21 mouse cellular contexts compared by ENCODE assay signal in genomic region chr4:100124935-100125334, GRCm38 (mm10). TPM values are rescaled to one million over a fixed set of nuclear protein-coding genes. Genes with fewer than 3 reads are reported as not detected.
DNase-seq lines count a peak whose midpoint lies in the region; ATAC-seq and TF ChIP-seq lines count a peak whose summit lies in the region.
"Had no signal": no experiment of that assay in that cellular context is flagged by ENCODE, and none has a peak within 500 bp of the region (broad histone marks: within the 10 kb centered on the region; RNA-seq: fewer than 3 reads in every experiment).

No protein-coding gene starts in this region.

- no peak for TF ChIP-seq EP300 in stomach, postnatal 0 days (optimal IDR thresholded peaks at IDR 0.05)

- H3K4me2 ChIP-seq in stomach, embryonic 14.5 days (replicated peaks; ENCODE audit: low read depth, low read length), result no peak overlapping the region
- H3K4me2 ChIP-seq in stomach, postnatal 0 days (replicated peaks; ENCODE audit: low read depth), result no peak overlapping the region
- no peak overlapping the region for H3K4me2 ChIP-seq in midbrain, postnatal 0 days (ENCODE audit: low read depth, low read length, poor library complexity, severe bottlenecking)
- H3K4me2 ChIP-seq: embryonic facial prominence, embryonic 12.5 days; heart, embryonic 13.5 days; hindbrain, embryonic 13.5 days had no signal

- H3K9me3 ChIP-seq in stomach, embryonic 14.5 days (ENCODE audit: control insufficient read depth, low read depth, low read length), result no peaks in the 10 kb centered on the region
- no peaks in the 10 kb centered on the region for H3K9me3 ChIP-seq in stomach, postnatal 0 days (ENCODE audit: control insufficient read depth, low read length)
- no peaks in the 10 kb centered on the region for H3K9me3 ChIP-seq in midbrain, postnatal 0 days (ENCODE audit: low read length)
- H3K9me3 ChIP-seq: embryonic facial prominence, embryonic 12.5 days; heart, embryonic 13.5 days; hindbrain, embryonic 13.5 days had no signal

- peaks cover 15% of the 10 kb centered on the region for H3K4me1 ChIP-seq in stomach, embryonic 14.5 days (ENCODE audit: control insufficient read depth, insufficient read depth, low read length)
- H3K4me1 ChIP-seq in stomach, postnatal 0 days (replicated peaks; ENCODE audit: control insufficient read depth, insufficient read depth), result peaks cover 2% of the 10 kb centered on the region; the same call in 1 of the 2 replicates
- H3K4me1 ChIP-seq in midbrain, postnatal 0 days (ENCODE audit: insufficient read depth, low read length), result no peaks in the 10 kb centered on the region

- no peak overlapping the region for H3K4me3 ChIP-seq in stomach, embryonic 14.5 days (ENCODE audit: low read depth, low read length)
- H3K4me3 ChIP-seq in stomach, postnatal 0 days (ENCODE audit: low read depth, low read length), result no peak overlapping the region
- H3K4me3 ChIP-seq in midbrain, postnatal 0 days (ENCODE audit: low read depth, low read length), result no peak overlapping the region
- H3K4me3 ChIP-seq: embryonic facial prominence, embryonic 12.5 days; heart, embryonic 13.5 days; hindbrain, embryonic 13.5 days had no signal

- H3K27me3 ChIP-seq in stomach, embryonic 14.5 days (ENCODE audit: control insufficient read depth, insufficient read depth, low read length), result no peaks in the 10 kb centered on the region
- no peaks in the 10 kb centered on the region for H3K27me3 ChIP-seq in stomach, postnatal 0 days (ENCODE audit: control insufficient read depth, insufficient read depth, low read length)
- H3K27me3 ChIP-seq in midbrain, postnatal 0 days (ENCODE audit: insufficient read depth, low read length), result no peaks in the 10 kb centered on the region
- H3K27me3 ChIP-seq: embryonic facial prominence, embryonic 12.5 days; heart, embryonic 13.5 days; hindbrain, embryonic 13.5 days; Patski had no signal

- no peak overlapping the region for H3K9ac ChIP-seq in stomach, embryonic 14.5 days (replicated peaks; ENCODE audit: low read depth, low read length)
- no peak overlapping the region for H3K9ac ChIP-seq in stomach, postnatal 0 days (ENCODE audit: low read length)
- no peak overlapping the region for H3K9ac ChIP-seq in midbrain, postnatal 0 days (replicated peaks; ENCODE audit: low read length, poor library complexity, severe bottlenecking)
- H3K9ac ChIP-seq: embryonic facial prominence, embryonic 12.5 days; heart, embryonic 13.5 days; hindbrain, embryonic 13.5 days had no signal

- no peak for TF ChIP-seq CTCF in stomach, postnatal 0 days (IDR thresholded peaks at IDR 0.05; ENCODE audit: low read depth)
- no peak for TF ChIP-seq CTCF in midbrain, postnatal 0 days (IDR thresholded peaks at IDR 0.05)

- 0 out of 2 replicates have a peak, but pooled peaks have one; percentile 18 for ATAC-seq in stomach, embryonic 14.5 days (ENCODE audit: insufficient number of reproducible peaks, insufficient read depth, low FRiP score, low read depth)
- ATAC-seq in stomach, postnatal 0 days (ENCODE audit: low FRiP score, low TSS enrichment), result no peak
- ATAC-seq in megakaryocyte progenitor cell, adult 5-6 weeks (replicated peaks; ENCODE audit: poor library complexity), result peak; percentile 61
- ATAC-seq in midbrain, postnatal 0 days (ENCODE audit: low FRiP score), result no peak
- ATAC-seq: forebrain, embryonic 16.5 days; hindbrain, postnatal 0 days; Patski had no signal

- H3K36me3 ChIP-seq in stomach, embryonic 14.5 days (ENCODE audit: control insufficient read depth, insufficient read depth, low read length), result no peaks in the 10 kb centered on the region
- H3K36me3 ChIP-seq in stomach, postnatal 0 days (ENCODE audit: control insufficient read depth, insufficient read depth, low read length), result no peaks in the 10 kb centered on the region
- no peaks in the 10 kb centered on the region for H3K36me3 ChIP-seq in midbrain, postnatal 0 days (ENCODE audit: insufficient read depth, low read length)
- H3K36me3 ChIP-seq: embryonic facial prominence, embryonic 12.5 days; hindbrain, embryonic 13.5 days had no signal

- H3K27ac ChIP-seq in stomach, embryonic 14.5 days (ENCODE audit: low read length), result no peak overlapping the region
- no peak overlapping the region for H3K27ac ChIP-seq in stomach, postnatal 0 days (replicated peaks)
- H3K27ac ChIP-seq in midbrain, postnatal 0 days (ENCODE audit: low read depth, low read length), result no peak overlapping the region
- H3K27ac ChIP-seq: embryonic facial prominence, embryonic 12.5 days; heart, embryonic 13.5 days; hindbrain, embryonic 13.5 days; hindbrain, postnatal 0 days had no signal

- 92% methylated on average over 1 of the region's 1 CpGs for WGBS in stomach, embryonic 14.5 days
- 91% methylated on average over 1 of the region's 1 CpGs for WGBS in stomach, postnatal 0 days
- 94% methylated on average over 1 of the region's 1 CpGs for WGBS in midbrain, postnatal 0 days

- peak; percentile 61 for DNase-seq in heart, adult 11 months
- DNase-seq in heart, postnatal 4 days, result no peak
- DNase-seq in kidney, postnatal 25 days, result peak; percentile 26 to 57
- DNase-seq in kidney, postnatal 4 days, result no peak
- no peak for DNase-seq in stomach, postnatal 0 days (ENCODE audit: low spot score)
- DNase-seq in midbrain, postnatal 0 days (ENCODE audit: low spot score), result no peak
- DNase-seq: adrenal gland, adult 8-10 months; adrenal gland, postnatal 36 days; cerebellum, adult 8-10 months; cerebellum, postnatal 14 days; gastrocnemius, postnatal 14 days; heart, postnatal 36 days had no signal

RNA-seq across cellular contexts. Expression of gene Ror1, which starts 29.3 kb away (rescaled TPM):
- total RNA-seq in heart, postnatal 4 days (2021), result 10 to 100 TPM; 28.9 to 37.2 TPM
- polyA plus RNA-seq in stomach, embryonic 14.5 days (2014; fragmentation: Nextera tagmentation; extraction: Ambion mirVana), result 13.0 and 14.4 TPM in 2 replicates
- polyA plus RNA-seq in stomach, postnatal 0 days (2015; fragmentation: Nextera tagmentation; extraction: Ambion mirVana), result 2.6 and 3.1 TPM in 2 replicates
- total RNA-seq in megakaryocyte progenitor cell, adult 5-6 weeks (2015), result not detected in 2 replicates
- not detected in 2 replicates for total RNA-seq in megakaryocyte progenitor cell, adult 5-6 weeks (2017)
- total RNA-seq in midbrain, postnatal 0 days (2014; rRNA removed), result 2.8 and 3.0 TPM in 2 replicates
- 0.73 and 0.76 TPM in 2 replicates for polyA plus RNA-seq in midbrain, postnatal 0 days (2015; fragmentation: Nextera tagmentation; extraction: Ambion mirVana)
- total RNA-seq: CH12.LX had no signal

Comparison
In these comparisons a context has a peak if more than half of its experiments do, and no peak if none do; other contexts are left out.
1. DNase-seq: peak in heart, adult 11 months (single experiment) and kidney, postnatal 25 days (2 of 2); none in heart, postnatal 4 days (single experiment), kidney, postnatal 4 days (0 of 2), stomach, postnatal 0 days (single experiment) and midbrain, postnatal 0 days (single experiment).
2. ATAC-seq: peak in stomach, embryonic 14.5 days (single experiment) and megakaryocyte progenitor cell, adult 5-6 weeks (single experiment); none in stomach, postnatal 0 days (single experiment) and midbrain, postnatal 0 days (single experiment).